Mouse (Mus musculus) hindbrain, postnatal 0 days (tissue): ENCODE measurements around the gene Gm49661. TPM values are rescaled to one million over a fixed set of nuclear protein-coding genes. Genes with fewer than 3 reads are reported as not detected.

Experiments used
- ATAC-seq: fragments of 200-750 bp; cut with Nextera tagmentation; 2 replicates; pipeline ENCODE4 v1.8.0; 2017; ENCODE audit warnings: mild to moderate bottlenecking, moderate TSS enrichment, moderate library complexity
- DNase-seq: peaks from one replicate; pipeline ENCODE4 v3.0.0-alpha.2; 2015; ENCODE audit warnings: low spot score
- H3K27ac ChIP-seq: fragments of 300-500 bp; sonication (generic); 2 replicates; pipeline ENCODE4 v1.5.1; 2014; ENCODE audit warnings: mild to moderate bottlenecking
- H3K27me3 ChIP-seq: fragments of 300-500 bp; sonication (generic); 2 replicates; pipeline ENCODE4 v1.6.1; 2014; ENCODE audit warnings: low read length, mixed read lengths; ENCODE audit not compliant: insufficient read depth
- H3K36me3 ChIP-seq: fragments of 300-500 bp; sonication (generic); 2 replicates; pipeline ENCODE4 v1.6.1; 2014; ENCODE audit warnings: low read length, mixed read lengths; ENCODE audit not compliant: insufficient read depth
- H3K4me1 ChIP-seq: fragments of 300-500 bp; sonication (generic); 2 replicates; pipeline ENCODE4 v1.6.1; 2014; ENCODE audit warnings: antibody characterized with exemption, low read length, mixed read lengths; ENCODE audit not compliant: insufficient read depth
- H3K4me2 ChIP-seq: fragments of 300-500 bp; sonication (generic); 2 replicates; pipeline ENCODE4 v1.6.1; 2014; ENCODE audit warnings: low read depth, mild to moderate bottlenecking, low read length, moderate library complexity, mixed read lengths
- H3K4me3 ChIP-seq: fragments of 300-500 bp; sonication (generic); 2 replicates; pipeline ENCODE4 v1.5.1; 2014; ENCODE audit warnings: low read length
- H3K9ac ChIP-seq: fragments of 300-500 bp; sonication (generic); replicated peaks from 2 replicates; pipeline ENCODE4 v1.6.1; 2014; ENCODE audit warnings: mild to moderate bottlenecking, low read length, moderate library complexity, mixed read lengths
- H3K9me3 ChIP-seq: fragments of 300-500 bp; sonication (generic); 2 replicates; pipeline ENCODE4 v1.6.1; 2016; ENCODE audit warnings: low read length, mixed read lengths
- CTCF ChIP-seq: IDR thresholded peaks from 2 replicates; pipeline ENCODE4 v1.5.1; 2016; ENCODE audit warnings: antibody characterized with exemption, control low read depth, low read depth
- WGBS: fragments of 180-500 bp; shearing (Covaris S2); extraction: QIAGEN DNeasy Blood & Tissue Kit; methylation state at CpG from one replicate; pipeline ENCODE4 v1.1.7; 2014; 5-methylcytosine and 5-hydroxymethylcytosine counted together
- polyA plus RNA-seq: library from polyadenylated mRNA; unstranded; fragments of >200 nt; fragmentation: Nextera tagmentation; extraction: Ambion mirVana; gene quantifications from 2 replicates; pipeline ENCODE4 v1.2.1, GENCODE M21; 2015
- total RNA-seq: library from RNA; depleted of rRNA; stranded (reverse); fragments of >200 nt; gene quantifications from 2 replicates; pipeline ENCODE4 v1.2.3, GENCODE M21; 2014

Gene Gm49661
- total and polyA plus RNA-seq, 2 experiments from 2014 or later: not detected

- DNase-seq (no peak), ATAC-seq (no peak)
- Histone ChIP-seq H3K9ac (peak overlapping the region; percentile 88; the same call in 1 of the 2 replicates), H3K27ac (peak overlapping the region; percentile 91), H3K4me1 (peaks cover 17% of the 10 kb centered on the region), H3K36me3 (peaks cover 18% of the 10 kb centered on the region; the same call in 1 of the 2 replicates), H3K4me3 (peak overlapping the region; percentile 73), H3K4me2 (peak overlapping the region; percentile 88), H3K27me3 (no peaks in the 10 kb centered on the region), H3K9me3 (no peaks in the 10 kb centered on the region)
- 24% methylated on average over 2 of the region's 2 CpGs for WGBS
- TF ChIP-seq CTCF: no peak
Observed at GRCm38 (mm10) chr8:84968650-84969049, 583 bp downstream of the Gm49661 start.

GRCm38 (mm10) chr8:84967532-84968304 lies 1.5 kb downstream of the Gm49661 start:
- no peak overlapping the region for H3K4me3 ChIP-seq
- H3K27ac ChIP-seq: no peak overlapping the region
- H3K9ac ChIP-seq: no peak overlapping the region
- peaks cover 18% of the 10 kb centered on the region; the same call in 1 of the 2 replicates for H3K36me3 ChIP-seq
- ATAC-seq (no peak), DNase-seq (no peak)
- no peaks in the 10 kb centered on the region for H3K27me3 ChIP-seq
- no peaks in the 10 kb centered on the region for H3K9me3 ChIP-seq
- no peak for TF ChIP-seq CTCF
- 86% methylated on average over 13 of the region's 13 CpGs for WGBS
- H3K4me2 ChIP-seq: no peak overlapping the region
- H3K4me1 ChIP-seq: peaks cover 17% of the 10 kb centered on the region

GRCm38 (mm10) chr8:84966603-84967002 lies 2.6 kb downstream of the Gm49661 start:
- no peak overlapping the region for H3K4me3 ChIP-seq
- ATAC-seq: no peak

GRCm38 (mm10) chr8:84965731-84966291 lies 3.4 kb downstream of the Gm49661 start:
- under 1% methylated on average over 41 of the region's 41 CpGs for WGBS
- ATAC-seq: peak; percentile 91

More at GRCm38 (mm10) chr8:84966603-84967002, 2.6 kb downstream of the Gm49661 start:
- Histone ChIP-seq H3K4me1 (peaks cover 17% of the 10 kb centered on the region), H3K9ac (no peak overlapping the region), H3K27me3 (no peaks in the 10 kb centered on the region), H3K27ac (no peak overlapping the region), H3K36me3 (peaks cover 7% of the 10 kb centered on the region; the same call in 1 of the 2 replicates), H3K4me2 (peak overlapping the region; percentile 97), H3K9me3 (no peaks in the 10 kb centered on the region)
- TF ChIP-seq CTCF: no peak
- 62% methylated on average over 3 of the region's 3 CpGs for WGBS
- no peak for DNase-seq

GRCm38 (mm10) chr8:84963952-84964351 lies 5.3 kb downstream of the Gm49661 start:
- peaks cover 9% of the 10 kb centered on the region; the same call in 1 of the 2 replicates for H3K4me1 ChIP-seq
- no peaks in the 10 kb centered on the region for H3K27me3 ChIP-seq
- no peak overlapping the region for H3K4me3 ChIP-seq
- no peak for DNase-seq
- H3K27ac ChIP-seq: no peak overlapping the region
- H3K9me3 ChIP-seq: no peaks in the 10 kb centered on the region
- no peaks in the 10 kb centered on the region for H3K36me3 ChIP-seq
- peak; percentile 10; the same call in 1 of the 2 replicates for TF ChIP-seq CTCF
- no peak overlapping the region for H3K4me2 ChIP-seq
- 87% methylated on average over 4 of the region's 4 CpGs for WGBS
- no peak overlapping the region for H3K9ac ChIP-seq
- ATAC-seq: no peak

More at GRCm38 (mm10) chr8:84965731-84966291, 3.4 kb downstream of the Gm49661 start:
- no peak; the same call in 1 of the 2 replicates for TF ChIP-seq CTCF
- Histone ChIP-seq H3K36me3 (0 out of 2 replicates have a peak, but pooled peaks cover 1% of the 10 kb centered on the region), H3K27me3 (no peaks in the 10 kb centered on the region), H3K4me3 (peak overlapping the region; percentile 65), H3K27ac (peak overlapping the region; percentile 65; the same call in 1 of the 2 replicates), H3K9ac (peak overlapping the region; percentile 63), H3K9me3 (no peaks in the 10 kb centered on the region), H3K4me2 (peak overlapping the region; percentile 97), H3K4me1 (peaks cover 14% of the 10 kb centered on the region)
- peak; percentile 99 for DNase-seq

GRCm38 (mm10) chr8:84959811-84960210 lies 9.4 kb downstream of the Gm49661 start:
- TF ChIP-seq CTCF: no peak
- H3K9ac ChIP-seq: no peak overlapping the region
- H3K36me3 ChIP-seq: no peaks in the 10 kb centered on the region

GRCm38 (mm10) chr8:84956768-84957167 lies 12.5 kb downstream of the Gm49661 start:
- ATAC-seq: peak; percentile 34; the same call in 1 of the 2 replicates

More at GRCm38 (mm10) chr8:84959811-84960210, 9.4 kb downstream of the Gm49661 start:
- no peaks in the 10 kb centered on the region for H3K27me3 ChIP-seq
- ATAC-seq (no peak), DNase-seq (no peak)
- 90% methylated on average over 7 of the region's 7 CpGs for WGBS
- H3K4me3 ChIP-seq: no peak overlapping the region
- no peaks in the 10 kb centered on the region for H3K4me1 ChIP-seq
- no peak overlapping the region for H3K27ac ChIP-seq
- H3K4me2 ChIP-seq: no peak overlapping the region
- no peaks in the 10 kb centered on the region for H3K9me3 ChIP-seq

More at GRCm38 (mm10) chr8:84956768-84957167, 12.5 kb downstream of the Gm49661 start:
- no peak overlapping the region for H3K4me2 ChIP-seq
- H3K4me3 ChIP-seq: no peak overlapping the region
- TF ChIP-seq CTCF: peak; percentile 94
- no peaks in the 10 kb centered on the region for H3K27me3 ChIP-seq
- H3K4me1 ChIP-seq: no peaks in the 10 kb centered on the region
- H3K36me3 ChIP-seq: no peaks in the 10 kb centered on the region
- no peaks in the 10 kb centered on the region for H3K9me3 ChIP-seq
- 45% methylated on average over 2 of the region's 2 CpGs for WGBS
- H3K27ac ChIP-seq: no peak overlapping the region
- no peak overlapping the region for H3K9ac ChIP-seq
- peak; percentile 90 for DNase-seq
